Mouse (Mus musculus): ENCODE measurements around the gene Psmc1. TPM values are rescaled to one million over a fixed set of nuclear protein-coding genes. Genes with fewer than 3 reads are reported as not detected.

The Psmc1 gene
- polyA plus RNA-seq, 1 experiment from 2014 or later: 243 TPM

Other genes with a start within 250 kb of the Psmc1 start
- gene Efcab11, start 225.7 kb upstream of the Psmc1 start, polyA plus RNA-seq (2014; fragmentation: Nextera tagmentation; extraction: Ambion mirVana): 9.9 and 13.1 TPM in 2 replicates
- gene Tdp1, start 225.6 kb upstream of the Psmc1 start, polyA plus RNA-seq (2014; fragmentation: Nextera tagmentation; extraction: Ambion mirVana): 34.1 and 36.9 TPM in 2 replicates
- gene Kcnk13, start 145.7 kb upstream of the Psmc1 start, polyA plus RNA-seq (2014; fragmentation: Nextera tagmentation; extraction: Ambion mirVana): 0.17 and 0.37 TPM in 2 replicates
- 6.2 and 10.1 TPM in 2 replicates for gene Nrde2, start 49.5 kb downstream of the Psmc1 start, polyA plus RNA-seq (2014; fragmentation: Nextera tagmentation; extraction: Ambion mirVana)
- 797 and 913 TPM in 2 replicates for gene Calm1, start 89.3 kb downstream of the Psmc1 start, polyA plus RNA-seq (2014; fragmentation: Nextera tagmentation; extraction: Ambion mirVana)

Measured in heart, embryonic 11.5 days (tissue).